Mouse (Mus musculus): ENCODE data around the gene Pard6b. TPM values are rescaled to one million over a fixed set of nuclear protein-coding genes. Genes with fewer than 3 reads are reported as not detected.

Pard6b gene
- total RNA-seq (2014; rRNA removed; ENCODE audit: low replicate concordance), result 4.4 and 6.5 TPM in 2 replicates
- 3.3 and 3.5 TPM in 2 replicates for polyA plus RNA-seq (2015; fragmentation: Nextera tagmentation; extraction: Ambion mirVana)

DNA sequence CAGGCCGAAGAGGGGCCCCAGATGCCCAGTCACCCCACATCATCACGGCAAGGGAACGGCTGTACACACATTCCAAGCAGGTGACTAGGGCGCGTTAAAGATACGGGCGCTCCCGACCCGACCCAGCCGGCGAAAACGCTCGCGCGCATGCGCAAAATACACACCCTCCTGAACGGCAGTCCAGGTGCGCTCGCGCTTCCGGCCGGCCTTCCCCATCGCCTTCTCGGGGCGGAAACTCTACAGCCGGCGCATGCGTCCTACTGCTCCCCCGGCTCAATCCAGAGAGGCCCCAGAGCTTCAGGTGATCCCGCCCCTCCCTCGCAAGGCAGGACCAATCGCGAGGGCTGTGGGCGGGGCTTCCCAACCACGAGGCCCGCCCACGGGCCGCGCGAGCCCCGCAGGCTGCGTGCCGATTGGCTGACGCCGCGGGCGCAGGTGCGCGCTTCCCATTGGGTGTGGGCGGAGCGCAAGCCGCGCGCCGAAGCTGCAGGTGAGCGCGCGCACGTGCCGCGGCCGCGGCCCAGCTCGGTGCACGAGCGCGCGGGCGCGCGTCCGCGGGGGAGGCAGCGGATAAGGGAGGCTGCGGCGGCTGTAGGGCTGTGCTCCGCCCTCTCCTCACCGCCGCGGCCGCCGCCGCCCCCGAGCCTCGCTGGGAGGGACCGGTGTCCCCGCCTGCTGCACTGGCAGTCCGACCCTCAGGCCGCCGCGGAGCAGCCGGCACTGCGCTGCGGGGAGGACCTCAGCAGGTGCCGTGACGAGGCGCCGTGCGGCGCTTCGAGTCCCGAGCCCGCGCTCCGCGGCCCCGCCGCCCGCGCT lies at the start of gene Pard6b:
Gene Pard6b (plus strand): TSS at position 574 of the 816 bp plus-strand sequence.
- peak within 1 kb of the TSS; percentile 99 for H3K4me2 ChIP-seq (ENCODE audit: low read depth, low read length)
- under 1% methylated on average over 96 of the region's 110 CpGs for WGBS
- no peaks in the 10 kb centered on the region for H3K36me3 ChIP-seq (replicated peaks; ENCODE audit: control insufficient read depth, insufficient read depth, low read length)
- no peaks in the 10 kb centered on the region for H3K9me3 ChIP-seq (replicated peaks; ENCODE audit: control insufficient read depth, low read length)
- 0 out of 2 replicates have a peak, but pooled peaks cover 8% of the 10 kb centered on the region for H3K27me3 ChIP-seq (ENCODE audit: control insufficient read depth, insufficient read depth, low read length)
- H3K9ac ChIP-seq (replicated peaks; ENCODE audit: low read depth, low read length), result peak within 1 kb of the TSS; percentile 71
- peak within 1 kb of the TSS; percentile 81 for H3K27ac ChIP-seq (ENCODE audit: low read depth)
- ATAC-seq (ENCODE audit: insufficient read depth, low read depth) (peak; percentile 94), DNase-seq (ENCODE audit: low spot score) (peak; percentile 93)
- H3K4me3 ChIP-seq (ENCODE audit: low read depth, low read length), result peak within 1 kb of the TSS; percentile 86
- TF ChIP-seq EP300 (IDR thresholded peaks at IDR 0.05; ENCODE audit: low read depth), result no peak
- TF ChIP-seq CTCF (IDR thresholded peaks at IDR 0.05; ENCODE audit: low read depth), result no peak
- 0 out of 2 replicates have a peak, but pooled peaks cover 11% of the 10 kb centered on the region for H3K4me1 ChIP-seq (ENCODE audit: control insufficient read depth, insufficient read depth)

DNA sequence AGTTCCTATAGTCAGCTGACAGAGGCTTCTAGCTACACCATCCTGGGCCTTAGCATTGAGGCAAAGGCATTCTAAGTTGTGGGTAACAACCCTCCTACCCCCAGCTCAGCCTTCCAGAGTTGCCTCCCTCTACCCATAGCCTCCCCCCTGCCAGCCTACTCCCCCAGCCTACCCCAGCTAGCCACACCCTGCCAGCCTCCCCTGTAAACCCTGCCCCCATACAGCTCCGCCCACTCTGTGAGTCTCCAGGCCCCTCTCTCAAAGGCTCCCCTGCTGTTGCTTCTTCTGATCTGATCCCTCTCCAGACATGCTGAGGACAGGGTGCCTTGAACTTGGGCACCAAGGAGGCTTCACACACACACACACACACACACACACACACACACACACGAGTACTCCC lies 49.0 kb upstream of the Pard6b start:
- Histone ChIP-seq H3K27ac (ENCODE audit: low read depth) (no peak overlapping the region), H3K9me3 (replicated peaks; ENCODE audit: control insufficient read depth, low read length) (0 out of 2 replicates have a peak, but pooled peaks cover 4% of the 10 kb centered on the region), H3K9ac (replicated peaks; ENCODE audit: low read depth, low read length) (no peak overlapping the region), H3K36me3 (replicated peaks; ENCODE audit: control insufficient read depth, insufficient read depth, low read length) (no peaks in the 10 kb centered on the region), H3K4me2 (ENCODE audit: low read depth, low read length) (no peak overlapping the region), H3K27me3 (ENCODE audit: control insufficient read depth, insufficient read depth, low read length) (no peaks in the 10 kb centered on the region), H3K4me1 (ENCODE audit: control insufficient read depth, insufficient read depth) (no peaks in the 10 kb centered on the region), H3K4me3 (ENCODE audit: low read depth, low read length) (no peak overlapping the region)
- no peak for TF ChIP-seq EP300 (IDR thresholded peaks at IDR 0.05; ENCODE audit: low read depth)
- 89% methylated on average over 2 of the region's 2 CpGs for WGBS
- no peak for DNase-seq (ENCODE audit: low spot score)
- no peak for ATAC-seq (ENCODE audit: insufficient read depth, low read depth)

GRCm38 (mm10) chr2:168033905-168034304 lies 46.9 kb upstream of the Pard6b start:
- TF ChIP-seq EP300 (IDR thresholded peaks at IDR 0.05; ENCODE audit: low read depth) (no peak), CTCF (IDR thresholded peaks at IDR 0.05; ENCODE audit: low read depth) (no peak)

DNA sequence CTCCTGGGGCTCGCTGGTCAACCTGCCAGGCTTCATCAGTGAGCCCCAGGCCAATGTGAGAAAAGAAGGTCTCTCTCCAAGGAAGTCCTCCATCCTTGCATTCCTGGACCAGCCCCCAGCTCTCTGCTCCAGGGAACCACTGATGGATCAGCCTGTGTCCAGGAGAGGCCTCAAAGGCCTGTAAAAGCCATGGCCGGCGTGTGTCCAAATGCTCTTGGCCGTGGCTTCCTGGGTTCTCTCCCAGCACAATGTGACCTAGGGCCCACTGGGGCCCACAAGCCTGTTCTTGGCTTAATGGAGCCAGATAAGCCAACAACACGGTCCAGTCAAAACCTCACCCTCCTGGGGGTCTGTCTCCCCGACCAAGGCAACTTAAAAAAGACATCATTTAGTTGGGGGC lies 44.9 kb upstream of the Pard6b start:
- H3K27me3 ChIP-seq (ENCODE audit: control insufficient read depth, insufficient read depth, low read length), result no peaks in the 10 kb centered on the region
- H3K4me3 ChIP-seq (ENCODE audit: low read depth, low read length), result no peak overlapping the region
- ATAC-seq (ENCODE audit: insufficient read depth, low read depth) (no peak), DNase-seq (ENCODE audit: low spot score) (no peak)
- TF ChIP-seq CTCF (IDR thresholded peaks at IDR 0.05; ENCODE audit: low read depth) (no peak), EP300 (IDR thresholded peaks at IDR 0.05; ENCODE audit: low read depth) (no peak)
- no peak overlapping the region for H3K4me2 ChIP-seq (ENCODE audit: low read depth, low read length)
- no peaks in the 10 kb centered on the region for H3K36me3 ChIP-seq (replicated peaks; ENCODE audit: control insufficient read depth, insufficient read depth, low read length)
- WGBS, result 84% methylated on average over 6 of the region's 6 CpGs
- H3K9ac ChIP-seq (replicated peaks; ENCODE audit: low read depth, low read length), result no peak overlapping the region
- no peaks in the 10 kb centered on the region for H3K9me3 ChIP-seq (replicated peaks; ENCODE audit: control insufficient read depth, low read length)
- H3K27ac ChIP-seq (ENCODE audit: low read depth), result no peak overlapping the region
- H3K4me1 ChIP-seq (ENCODE audit: control insufficient read depth, insufficient read depth), result no peaks in the 10 kb centered on the region

More at GRCm38 (mm10) chr2:168033905-168034304, 46.9 kb upstream of the Pard6b start:
- ATAC-seq (ENCODE audit: insufficient read depth, low read depth) (no peak), DNase-seq (ENCODE audit: low spot score) (no peak)
- no peaks in the 10 kb centered on the region for H3K9me3 ChIP-seq (replicated peaks; ENCODE audit: control insufficient read depth, low read length)
- 41% methylated on average over 10 of the region's 10 CpGs for WGBS
- H3K36me3 ChIP-seq (replicated peaks; ENCODE audit: control insufficient read depth, insufficient read depth, low read length), result no peaks in the 10 kb centered on the region
- no peaks in the 10 kb centered on the region for H3K27me3 ChIP-seq (ENCODE audit: control insufficient read depth, insufficient read depth, low read length)
- no peak overlapping the region for H3K4me3 ChIP-seq (ENCODE audit: low read depth, low read length)
- no peaks in the 10 kb centered on the region for H3K4me1 ChIP-seq (ENCODE audit: control insufficient read depth, insufficient read depth)
- H3K9ac ChIP-seq (replicated peaks; ENCODE audit: low read depth, low read length), result no peak overlapping the region
- no peak overlapping the region for H3K27ac ChIP-seq (ENCODE audit: low read depth)
- H3K4me2 ChIP-seq (ENCODE audit: low read depth, low read length), result no peak overlapping the region

GRCm38 (mm10) chr2:168037063-168037462 lies 43.7 kb upstream of the Pard6b start:
- no peak for TF ChIP-seq EP300 (IDR thresholded peaks at IDR 0.05; ENCODE audit: low read depth)
- TF ChIP-seq CTCF (IDR thresholded peaks at IDR 0.05; ENCODE audit: low read depth), result no peak
- H3K4me2 ChIP-seq (ENCODE audit: low read depth, low read length), result no peak overlapping the region
- H3K36me3 ChIP-seq (replicated peaks; ENCODE audit: control insufficient read depth, insufficient read depth, low read length), result no peaks in the 10 kb centered on the region
- H3K9me3 ChIP-seq (replicated peaks; ENCODE audit: control insufficient read depth, low read length), result no peaks in the 10 kb centered on the region
- no peak for DNase-seq (ENCODE audit: low spot score)
- H3K4me3 ChIP-seq (ENCODE audit: low read depth, low read length), result no peak overlapping the region
- no peak overlapping the region for H3K9ac ChIP-seq (replicated peaks; ENCODE audit: low read depth, low read length)
- H3K27ac ChIP-seq (ENCODE audit: low read depth), result no peak overlapping the region
- H3K4me1 ChIP-seq (ENCODE audit: control insufficient read depth, insufficient read depth), result no peaks in the 10 kb centered on the region
- 38% methylated on average over 3 of the region's 3 CpGs for WGBS
- H3K27me3 ChIP-seq (ENCODE audit: control insufficient read depth, insufficient read depth, low read length), result no peaks in the 10 kb centered on the region
- ATAC-seq (ENCODE audit: insufficient read depth, low read depth), result no peak
